Mouse (Mus musculus): Measurements from ENCODE around the gene Map4k3.
"Not testable (repeated sequence)": the region's sequence is repeated elsewhere in the genome, so short reads cannot be mapped to it uniquely, and the experiment has no call there.

Gene Map4k3

DNA sequence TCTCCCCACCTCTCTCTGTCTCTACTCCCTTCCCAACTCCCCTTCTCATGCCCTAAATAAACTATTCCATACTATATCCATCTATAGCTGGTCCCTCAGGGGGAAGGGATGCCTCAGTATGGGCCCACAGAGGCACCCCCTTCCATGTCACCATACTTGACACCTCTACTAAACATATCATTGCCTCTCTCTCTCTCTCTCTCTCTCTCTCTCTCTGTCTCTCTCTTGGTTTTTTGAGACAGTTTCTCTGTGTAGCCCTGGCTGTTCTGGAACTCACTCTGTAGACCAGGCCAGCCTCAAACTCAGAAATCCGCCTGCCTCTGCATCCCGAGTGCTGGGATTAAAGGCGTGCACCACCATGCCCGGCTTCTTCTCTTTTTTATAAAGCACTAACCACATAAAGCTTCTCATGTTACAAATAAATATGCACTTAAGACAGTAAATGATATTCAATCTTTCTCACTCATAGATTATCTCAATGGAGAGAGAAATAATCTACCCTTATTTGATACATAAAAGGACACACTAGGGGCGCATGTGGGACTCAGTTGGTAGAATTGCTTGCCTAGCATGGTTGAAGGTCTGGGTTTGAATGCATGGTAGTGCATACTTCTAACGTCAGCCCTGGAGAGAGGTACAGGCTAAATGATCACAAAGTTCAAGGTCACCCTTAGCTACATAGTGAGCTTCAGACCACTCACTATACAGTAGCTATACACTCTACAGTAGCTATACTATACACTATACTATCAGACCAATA is 159.3 kb downstream of the Map4k3 start:
- DNase-seq (ENCODE audit: low spot score in 2 of 2), result no peak

DNA sequence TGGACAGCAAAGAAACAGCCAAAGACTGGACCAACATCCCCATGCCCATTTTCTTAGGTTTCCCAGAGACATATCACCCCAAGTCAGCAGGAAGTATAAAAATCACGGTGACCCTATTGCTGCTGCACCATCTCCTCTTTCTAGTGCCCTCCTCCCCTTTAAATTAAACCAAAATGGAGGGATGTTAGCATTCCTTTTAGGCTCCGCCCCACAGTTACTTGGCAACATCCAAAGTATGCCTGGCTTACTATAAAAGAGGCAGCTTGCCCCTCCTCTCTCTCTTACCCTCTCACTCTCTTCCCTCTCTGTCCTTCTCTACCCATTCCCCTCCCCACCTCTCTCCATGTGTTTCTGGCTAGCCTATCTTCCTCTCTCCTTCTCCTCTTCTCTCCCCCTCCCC is 159.8 kb downstream of the Map4k3 start:
- no peak for DNase-seq (ENCODE audit: low spot score in 2 of 2)

DNA sequence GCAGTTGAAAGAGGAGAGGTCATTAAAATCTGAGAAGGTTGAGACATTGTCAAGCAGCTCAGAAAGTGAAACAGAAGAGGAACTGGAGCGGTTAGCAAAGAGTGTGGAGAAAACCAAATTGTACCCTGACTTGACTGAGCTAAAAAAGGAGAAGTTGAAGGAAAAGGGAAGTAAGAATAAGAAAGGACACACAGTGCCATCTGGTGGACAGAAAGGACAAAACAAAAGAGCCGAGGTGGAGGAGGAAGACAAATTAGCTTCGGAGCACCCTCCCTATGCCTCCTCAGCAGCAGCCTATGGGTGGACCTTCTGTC is 163.7 kb downstream of the Map4k3 start:
- no peak for DNase-seq (ENCODE audit: low spot score in 2 of 2)

DNA sequence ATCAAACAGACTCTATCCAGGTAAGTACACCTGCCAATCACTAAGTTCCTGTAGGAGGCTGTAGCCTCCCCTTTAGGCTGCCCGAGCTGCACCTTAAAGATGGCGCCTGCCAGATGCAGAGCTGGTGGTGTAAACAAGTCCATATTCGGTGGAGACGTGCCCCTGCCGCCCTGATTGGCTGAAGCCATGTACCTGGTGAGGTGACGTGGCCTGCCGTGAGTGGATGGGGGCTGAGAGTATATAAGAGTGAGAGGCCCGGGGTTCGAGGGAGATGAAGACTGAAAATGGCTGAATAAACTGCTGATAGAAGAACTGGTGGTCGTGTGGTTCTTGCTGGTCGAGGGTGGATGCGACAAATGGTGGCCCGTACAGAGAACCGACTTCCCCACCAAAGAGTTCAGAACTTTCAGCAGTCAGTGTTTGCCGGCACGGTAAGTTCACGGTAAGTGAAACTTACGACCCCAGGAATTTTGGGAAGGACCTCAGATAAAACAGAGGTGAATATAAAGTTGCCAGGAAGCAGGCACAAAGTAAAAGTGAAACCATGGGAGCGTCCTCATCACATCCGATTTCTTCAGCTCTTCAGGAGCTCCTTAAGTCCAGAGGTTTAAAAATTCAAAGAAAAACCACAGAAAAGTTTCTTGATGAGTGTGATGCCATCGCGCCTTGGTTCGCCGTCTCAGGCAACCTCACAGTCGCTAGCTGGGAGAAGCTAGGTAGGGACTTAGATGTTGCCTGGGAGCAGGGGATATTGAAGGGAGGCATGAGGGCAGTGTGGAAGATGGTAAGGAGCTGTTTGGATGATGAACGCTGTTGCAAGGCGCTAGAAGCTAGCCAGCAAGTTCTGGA is 164.3 kb downstream of the Map4k3 start:
- not testable (repeated sequence) for DNase-seq (ENCODE audit: low spot score in 2 of 2)

DNA sequence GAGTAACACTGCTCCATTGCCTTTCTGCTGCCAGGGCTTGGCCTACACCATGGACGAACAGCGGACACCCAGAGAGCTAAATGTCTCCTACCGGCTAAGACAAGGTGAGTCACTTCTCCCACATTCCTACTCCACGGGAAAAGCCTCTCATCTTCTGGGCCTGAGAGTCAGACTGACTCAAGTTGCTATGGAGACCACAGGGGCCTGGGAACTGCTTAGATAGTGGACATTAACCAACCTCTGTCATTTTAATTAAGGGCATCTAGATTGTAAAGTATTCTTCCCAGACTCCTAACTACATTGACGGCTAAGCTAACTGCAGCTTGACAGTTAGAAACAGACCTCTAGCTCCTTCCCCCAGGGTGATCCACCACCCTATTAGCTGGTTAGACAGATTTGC is 165.5 kb downstream of the Map4k3 start:
- DNase-seq (ENCODE audit: low spot score in 2 of 2), result no peak

DNA sequence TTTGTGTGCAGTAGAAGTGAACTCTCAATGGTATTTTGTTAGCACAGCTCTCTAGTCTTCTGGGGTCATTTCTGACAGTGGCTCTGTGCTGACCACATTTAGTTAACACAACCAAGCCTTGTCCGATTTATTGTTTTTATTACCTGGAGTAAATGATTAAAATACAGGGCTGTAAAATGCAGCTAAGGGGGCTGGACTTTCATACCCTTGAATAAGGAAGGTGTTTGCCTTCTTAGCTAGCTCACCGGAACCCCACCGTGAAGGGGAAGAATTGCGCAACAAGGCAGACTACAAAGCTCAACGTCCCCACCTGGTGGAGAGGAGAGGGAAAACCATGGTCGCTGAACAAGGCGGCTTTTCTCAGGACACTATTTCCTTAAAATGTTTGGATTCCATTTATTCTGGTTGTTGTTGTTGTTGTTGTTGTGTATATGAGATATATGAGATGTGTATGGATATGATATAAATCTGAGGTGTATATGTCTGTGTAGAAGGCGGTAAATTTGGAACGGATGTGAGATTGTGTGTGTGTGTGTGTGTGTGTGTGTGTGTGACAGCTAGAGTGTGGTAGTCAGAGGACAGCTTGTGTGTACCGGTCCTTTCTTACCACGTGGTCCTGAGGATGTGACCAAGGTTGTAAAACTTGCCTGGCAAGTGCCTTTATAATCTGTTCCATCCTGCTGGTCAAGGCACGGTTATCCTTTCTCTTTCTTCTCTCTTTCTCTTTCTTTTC is 167.4 kb downstream of the Map4k3 start:
- DNase-seq (ENCODE audit: low spot score in 2 of 2), result peak; percentile 44 to 53

DNA sequence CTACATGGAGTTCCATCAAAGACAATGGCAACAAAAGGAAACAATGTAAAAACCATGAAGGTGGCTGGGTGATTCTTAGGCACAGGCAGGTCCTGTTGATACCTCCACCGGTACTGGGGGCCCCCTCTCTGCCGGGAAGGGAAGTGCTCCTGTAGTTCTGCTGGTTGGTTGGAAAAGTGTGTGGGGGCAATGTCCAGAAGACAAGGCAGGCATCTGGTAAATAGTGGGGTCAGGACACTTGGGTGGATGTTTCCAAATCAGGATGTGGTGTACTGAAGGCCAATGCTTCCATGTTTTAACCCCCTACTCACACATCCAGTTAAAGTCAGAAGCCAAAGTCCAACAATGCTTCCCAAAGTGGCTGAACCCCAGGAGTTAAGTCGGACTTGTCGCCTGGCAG is 168.5 kb downstream of the Map4k3 start:
- DNase-seq (ENCODE audit: low spot score in 2 of 2), result no peak

DNA sequence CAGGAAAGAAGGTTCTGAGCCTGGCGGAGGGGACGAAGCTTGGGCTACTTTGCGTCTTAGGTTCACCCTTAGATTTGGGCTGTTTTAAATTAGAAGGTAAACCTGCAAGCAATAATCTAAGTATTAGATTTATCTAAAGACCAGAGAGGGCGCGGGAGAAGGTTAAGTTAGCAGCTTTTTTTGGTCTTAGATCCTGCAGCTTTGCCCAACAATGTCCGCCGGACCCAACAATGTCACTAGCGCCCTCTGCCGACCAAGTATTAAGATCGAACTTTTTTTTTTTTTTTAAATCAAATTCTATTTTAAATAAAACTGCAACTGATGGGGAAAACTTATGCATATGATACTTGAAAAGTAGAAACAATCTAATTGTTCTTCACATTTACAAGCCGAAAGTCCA is 169.2 kb downstream of the Map4k3 start:
- DNase-seq (ENCODE audit: low spot score in 2 of 2), result no peak

DNA sequence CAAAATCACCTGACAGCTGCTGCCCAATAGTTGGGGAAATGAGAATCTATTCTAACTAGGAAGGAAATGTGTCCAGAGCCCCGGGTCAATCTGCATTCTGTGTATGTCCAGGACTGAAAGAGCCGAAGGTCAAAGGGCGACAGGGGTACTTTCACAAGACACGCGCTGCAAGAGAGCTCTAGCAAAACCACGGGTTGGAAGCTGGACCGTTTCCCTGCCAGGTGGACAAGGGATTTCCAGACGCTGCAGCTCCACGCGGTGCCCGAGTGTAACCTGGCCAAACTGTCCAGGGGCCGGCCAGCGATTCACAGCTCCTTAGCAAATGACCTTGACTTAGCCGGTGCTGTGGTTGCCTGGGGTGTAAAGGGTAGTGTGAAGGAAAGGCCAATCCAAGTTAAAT is 169.7 kb downstream of the Map4k3 start:
- no peak for DNase-seq (ENCODE audit: low spot score in 2 of 2)

DNA sequence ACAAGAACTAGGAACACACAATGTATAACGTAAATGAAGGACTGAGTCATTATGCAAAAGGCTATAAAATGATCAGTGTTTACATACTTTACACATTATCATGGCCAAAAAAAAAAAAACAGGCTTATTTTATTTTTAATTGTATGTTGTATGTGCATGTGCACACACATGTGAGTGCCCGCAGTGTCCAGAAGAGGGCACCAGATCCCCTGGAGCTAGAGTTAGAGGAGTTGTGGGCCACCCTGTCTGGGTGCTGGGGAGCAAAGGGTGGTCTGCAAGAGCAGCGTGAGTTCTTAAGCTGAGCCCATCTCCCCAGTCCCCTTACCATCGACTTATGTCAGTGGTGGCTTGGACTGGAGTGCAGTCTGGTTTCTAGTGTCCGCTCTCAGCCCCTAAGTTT is 170.8 kb downstream of the Map4k3 start:
- DNase-seq (ENCODE audit: low spot score in 2 of 2), result no peak

DNA sequence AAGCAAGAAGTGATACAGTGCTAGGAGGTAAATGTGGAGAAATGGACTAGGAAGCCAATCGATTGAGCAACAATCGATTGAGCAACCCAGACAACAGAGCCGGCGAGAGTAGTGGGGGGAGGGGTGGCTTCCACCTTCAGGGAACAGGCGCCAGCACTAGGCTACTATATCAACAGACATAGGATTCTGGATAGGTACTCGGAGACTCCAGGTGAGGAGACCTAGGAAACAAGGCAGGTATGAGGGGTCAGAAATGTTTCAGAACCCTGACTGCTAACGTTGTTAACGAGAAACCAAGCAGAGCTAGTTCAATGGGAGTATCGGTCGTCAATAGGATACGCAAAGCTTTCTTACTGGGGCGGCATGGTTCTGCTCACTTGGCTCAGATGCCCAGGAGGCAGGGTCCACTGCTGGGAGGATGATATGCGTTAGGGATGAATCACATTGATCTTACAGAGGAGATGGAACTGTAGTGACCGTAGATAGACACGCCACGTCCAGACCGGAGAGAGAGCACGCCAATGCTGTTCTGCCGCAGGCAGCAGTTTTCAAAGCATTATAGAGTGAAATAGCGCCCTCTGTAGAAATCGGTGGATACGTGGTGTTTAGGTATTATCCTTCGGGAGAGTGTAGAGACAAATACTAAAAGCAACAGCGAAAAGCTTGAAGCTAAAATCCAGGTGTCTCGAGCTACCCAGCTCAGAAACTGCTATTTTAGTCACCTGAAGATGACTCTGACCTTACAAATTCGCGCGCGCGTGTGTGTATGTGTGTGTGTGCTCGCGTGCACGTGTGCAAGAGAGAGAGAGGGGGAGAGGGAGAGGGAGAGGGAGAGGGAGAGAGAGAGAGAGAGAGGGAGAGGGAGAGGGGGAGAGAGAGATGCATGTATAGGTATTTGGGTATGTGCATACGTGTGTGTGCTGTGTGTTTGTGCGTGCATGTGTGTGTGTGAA is 174.7 kb downstream of the Map4k3 start:
- peak; percentile 71 to 72 for DNase-seq (ENCODE audit: low spot score in 2 of 2)

DNA sequence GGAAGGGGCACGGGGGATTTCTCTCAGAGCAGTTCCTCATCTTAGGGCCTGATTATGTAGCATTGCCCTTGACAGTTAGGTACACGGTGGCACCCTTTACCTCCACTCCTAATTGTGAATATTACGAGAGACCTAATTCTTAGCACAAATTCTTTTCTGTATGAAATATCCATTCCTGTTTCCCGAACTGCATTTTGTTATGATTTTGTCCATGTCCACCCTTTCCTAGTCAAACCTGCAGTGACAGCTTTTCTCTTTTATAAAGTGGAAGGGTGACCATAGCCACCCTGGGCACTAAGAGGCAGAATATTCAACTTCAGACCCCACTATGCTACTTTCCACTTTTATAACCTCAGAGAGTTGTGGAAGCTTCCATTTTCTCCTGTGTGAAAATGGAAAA is 175.6 kb downstream of the Map4k3 start:
- DNase-seq (ENCODE audit: low spot score in 2 of 2), result no peak

DNA sequence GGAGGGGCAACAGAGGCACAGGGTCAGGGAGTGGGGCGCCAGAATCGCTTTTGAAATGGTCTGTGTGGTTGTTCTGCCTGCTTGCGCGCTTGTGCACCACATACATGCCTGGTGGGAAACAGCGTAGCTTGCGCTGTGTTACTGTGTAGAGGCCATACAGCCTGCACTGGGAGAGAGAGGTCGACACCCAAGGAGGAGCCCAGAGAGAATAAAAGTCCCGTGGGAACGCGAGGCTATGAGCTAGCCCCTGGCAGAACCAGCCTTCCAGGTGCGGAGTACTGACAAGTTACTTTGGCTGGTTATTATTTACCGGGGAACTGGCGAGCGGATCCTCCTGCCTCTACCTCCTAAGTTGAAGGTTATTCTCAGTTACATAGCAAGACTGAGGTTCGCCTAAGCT is 177.3 kb downstream of the Map4k3 start:
- DNase-seq (ENCODE audit: low spot score in 2 of 2), result no peak

DNA sequence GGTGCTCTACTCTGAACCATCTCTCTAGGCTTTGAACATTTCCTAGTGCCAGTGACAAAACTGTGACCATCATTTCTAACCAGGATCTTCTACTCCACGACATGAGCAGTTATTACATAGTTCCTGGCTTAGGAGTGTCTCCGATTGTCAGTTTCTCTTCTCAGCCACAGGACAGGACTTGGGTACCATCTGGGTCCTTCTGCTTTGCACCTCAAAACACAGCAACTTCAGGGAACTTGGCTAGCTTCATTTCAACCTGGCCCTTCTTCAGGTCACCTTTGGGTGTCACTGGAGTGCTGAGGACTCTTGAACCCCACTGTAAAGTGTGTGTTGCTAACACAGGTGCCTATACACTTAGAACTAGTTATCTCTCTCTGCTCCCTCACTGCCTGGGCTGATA is 181.4 kb downstream of the Map4k3 start:
- no peak for DNase-seq (ENCODE audit: low spot score in 2 of 2)

DNA sequence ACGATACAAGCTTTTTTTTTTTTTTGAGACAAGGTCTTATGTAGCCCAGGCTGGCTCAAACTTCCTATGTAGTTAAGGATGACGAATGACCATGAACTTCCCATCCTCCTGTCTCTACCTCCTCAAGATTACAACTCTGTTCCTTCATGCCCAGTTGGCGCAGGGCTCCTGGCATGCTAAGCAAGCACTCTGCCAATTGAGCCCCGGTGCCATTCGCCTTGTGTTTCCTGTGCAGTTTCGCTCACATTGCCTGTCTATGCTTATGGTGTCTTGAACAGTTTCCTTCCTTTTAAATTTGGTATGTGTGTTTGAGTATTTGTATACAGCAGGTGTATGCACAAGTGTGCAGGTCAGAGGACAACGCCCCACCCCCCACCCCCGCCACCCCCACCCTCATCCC is 182.1 kb downstream of the Map4k3 start:
- no peak for DNase-seq (ENCODE audit: low spot score in 2 of 2)

DNA sequence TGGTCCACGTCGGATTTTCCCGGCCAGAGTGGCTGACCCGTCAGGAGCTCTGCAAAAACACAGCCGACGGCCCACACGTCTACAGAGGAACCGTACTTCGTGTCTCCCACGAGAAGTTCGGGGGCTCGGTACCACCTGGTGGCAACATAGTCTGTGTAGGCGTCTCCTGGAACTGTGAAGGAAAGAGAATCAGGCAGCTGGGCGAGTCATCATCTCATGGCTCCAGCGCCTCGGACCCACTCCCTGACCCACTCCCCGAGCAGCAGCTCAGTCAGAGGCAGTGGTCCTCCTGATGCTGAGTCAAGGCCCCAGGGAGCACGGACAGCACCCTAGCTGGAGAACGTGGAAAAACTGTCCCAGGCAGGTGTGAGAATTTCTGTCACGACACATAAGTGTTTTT is 184.6 kb downstream of the Map4k3 start:
- no peak for DNase-seq (ENCODE audit: low spot score in 2 of 2)

DNA sequence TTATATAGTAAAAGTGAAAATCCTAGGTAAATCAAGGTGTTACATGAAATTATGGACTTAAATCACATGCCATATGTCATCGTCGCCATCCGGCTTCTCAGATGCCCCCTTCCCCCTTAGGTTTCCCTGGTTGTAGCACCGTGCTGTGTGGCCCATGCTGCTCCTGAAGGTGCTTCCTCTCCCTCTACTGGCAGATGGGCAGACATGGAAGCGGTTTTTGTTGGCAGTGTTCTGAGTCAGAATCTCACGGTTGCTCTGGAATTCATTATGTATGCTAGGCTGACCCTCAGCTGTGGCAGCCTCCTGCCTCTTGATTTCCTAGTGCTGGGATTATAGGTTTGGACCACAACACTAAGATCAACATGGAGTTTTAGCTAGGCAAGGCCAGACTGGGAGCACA is 191.1 kb downstream of the Map4k3 start:
- no peak for DNase-seq (ENCODE audit: low spot score in 2 of 2)

DNA sequence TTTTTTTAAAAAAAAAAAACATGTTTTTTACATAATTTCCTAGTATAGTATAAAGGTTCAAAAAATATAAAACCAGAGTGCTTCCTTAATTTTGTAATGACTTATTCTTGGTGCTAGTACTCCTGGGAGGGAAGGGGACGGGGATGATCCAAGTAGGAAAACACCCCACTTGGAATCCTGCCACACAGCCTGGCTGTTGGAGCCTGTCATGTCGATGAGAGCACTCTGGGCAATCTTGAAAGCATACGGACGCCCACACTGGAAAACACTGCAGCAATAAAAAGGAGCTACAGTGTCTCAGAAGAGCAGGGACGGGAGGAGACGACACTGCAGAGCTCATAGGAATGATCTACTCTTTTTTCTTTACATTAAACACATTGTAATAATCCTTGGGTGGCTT is 192.7 kb downstream of the Map4k3 start:
- DNase-seq (ENCODE audit: low spot score in 2 of 2), result no peak

DNA sequence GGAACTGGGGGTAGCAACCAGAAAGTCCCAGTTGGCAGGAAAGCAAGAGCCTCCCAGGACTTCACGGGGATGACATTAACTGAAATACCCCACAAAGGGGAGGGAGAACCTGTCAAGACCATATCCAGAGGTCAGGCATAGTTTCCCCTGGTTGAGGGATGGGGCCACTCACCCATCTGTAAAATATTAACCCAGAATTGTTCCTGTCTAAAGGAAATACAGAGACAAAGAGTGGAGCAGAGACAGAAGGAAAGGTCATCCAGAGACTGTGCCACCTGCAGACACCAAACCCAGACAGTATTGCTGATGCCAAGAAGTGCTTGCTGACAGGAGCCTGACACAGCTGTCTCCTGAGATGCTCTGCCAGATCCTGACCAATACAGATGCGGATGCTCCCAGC is 196.9 kb downstream of the Map4k3 start:
- not testable (repeated sequence) for DNase-seq (ENCODE audit: low spot score in 2 of 2)

Data from urinary bladder, adult 18-20 months (tissue).